In genomic region chr15:98533881-98534627, GRCm38 (mm10) we compare ENCODE assay signal across 8 mouse cellular contexts. TPM values are rescaled to one million over a fixed set of nuclear protein-coding genes. Genes with fewer than 3 reads are reported as not detected.
DNase-seq lines count a peak whose midpoint lies in the region; ATAC-seq lines count a peak whose summit lies in the region.

Kansl2 (minus strand) TSS chr15:98534264.

- ATAC-seq in megakaryocyte progenitor cell, adult 5-6 weeks (replicated peaks; ENCODE audit: poor library complexity): peak; percentile 96

- DNase-seq in adipocyte (ENCODE audit: low spot score): peak; percentile 99
- DNase-seq in embryo, embryonic 10 days (ENCODE audit: low spot score): peak; percentile 99
- DNase-seq in gastrocnemius, postnatal 10 days: peak; percentile 93
- peak; percentile 99 for DNase-seq in induced T-regulatory cell, adult 2 months (ENCODE audit: low read depth)
- peak; percentile 98 to 99 for DNase-seq in left cerebral cortex, adult 9 months (ENCODE audit: low spot score in 2 of 2)
- DNase-seq in right cerebral cortex, postnatal 14 days: peak; percentile 96
- peak; percentile 96 to 97 for DNase-seq in urinary bladder, postnatal 36 days (ENCODE audit: low spot score in 2 of 2)

RNA-seq across cellular contexts. Expression of gene Kansl2, which starts in this region (rescaled TPM):
- total RNA-seq in gastrocnemius, postnatal 10 days (2021): 10 to 100 TPM; 71.5 to 77.4 TPM
- 65.7 and 68.6 TPM in 2 replicates for total RNA-seq in megakaryocyte progenitor cell, adult 5-6 weeks (2015)
- total RNA-seq in megakaryocyte progenitor cell, adult 5-6 weeks (2017): 60.1 and 62.8 TPM in 2 replicates

Comparison
In these comparisons a context has a peak if more than half of its experiments do, and no peak if none do; other contexts are left out.
1. Peak in every context shown above with its lines: DNase-seq and ATAC-seq.